Mouse (Mus musculus) fibroblast of lung, adult 2 months (primary cell): ENCODE measurements around the gene Gramd1b.

Experiments used
- DNase-seq: peaks from one replicate; pipeline ENCODE4 v3.0.0-alpha.2; 2011; ENCODE audit warnings: low read depth

Gene Gramd1b

DNA sequence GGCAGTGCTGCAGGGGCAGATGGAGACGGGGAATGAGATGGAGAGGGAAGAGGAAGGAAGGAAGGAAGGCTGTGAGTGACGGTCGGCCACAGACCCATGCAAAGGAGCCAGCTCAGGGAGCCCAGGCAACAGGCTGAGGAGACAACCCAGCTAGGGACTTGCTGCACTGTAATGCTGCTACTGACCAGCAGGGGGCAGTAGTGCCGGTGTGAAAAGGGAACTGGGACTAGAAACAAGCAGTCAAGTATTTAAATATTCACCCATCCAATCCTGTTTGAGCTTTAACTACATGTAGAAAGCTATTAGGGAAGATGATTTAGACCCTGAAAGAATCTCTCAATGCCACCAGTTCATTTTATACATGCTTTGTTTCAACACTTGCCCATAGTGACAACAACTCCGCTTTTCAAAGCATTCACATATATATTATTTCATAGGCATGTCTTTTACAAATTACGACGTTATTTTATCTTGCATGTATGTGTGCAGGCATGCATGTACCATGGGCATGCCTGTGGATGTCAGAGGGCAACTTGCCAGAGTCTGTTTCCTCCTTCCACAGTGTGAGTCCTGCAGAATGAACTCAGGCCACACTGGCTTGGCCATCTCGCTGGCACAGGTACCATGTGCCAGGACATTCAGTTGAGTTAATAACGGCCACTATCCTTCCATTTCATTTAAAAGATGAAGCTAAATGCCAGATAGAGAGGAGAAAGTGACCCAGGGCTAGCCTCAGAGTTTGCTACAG lies 197.4 kb downstream of the Gramd1b start:
- DNase-seq = no peak

DNA sequence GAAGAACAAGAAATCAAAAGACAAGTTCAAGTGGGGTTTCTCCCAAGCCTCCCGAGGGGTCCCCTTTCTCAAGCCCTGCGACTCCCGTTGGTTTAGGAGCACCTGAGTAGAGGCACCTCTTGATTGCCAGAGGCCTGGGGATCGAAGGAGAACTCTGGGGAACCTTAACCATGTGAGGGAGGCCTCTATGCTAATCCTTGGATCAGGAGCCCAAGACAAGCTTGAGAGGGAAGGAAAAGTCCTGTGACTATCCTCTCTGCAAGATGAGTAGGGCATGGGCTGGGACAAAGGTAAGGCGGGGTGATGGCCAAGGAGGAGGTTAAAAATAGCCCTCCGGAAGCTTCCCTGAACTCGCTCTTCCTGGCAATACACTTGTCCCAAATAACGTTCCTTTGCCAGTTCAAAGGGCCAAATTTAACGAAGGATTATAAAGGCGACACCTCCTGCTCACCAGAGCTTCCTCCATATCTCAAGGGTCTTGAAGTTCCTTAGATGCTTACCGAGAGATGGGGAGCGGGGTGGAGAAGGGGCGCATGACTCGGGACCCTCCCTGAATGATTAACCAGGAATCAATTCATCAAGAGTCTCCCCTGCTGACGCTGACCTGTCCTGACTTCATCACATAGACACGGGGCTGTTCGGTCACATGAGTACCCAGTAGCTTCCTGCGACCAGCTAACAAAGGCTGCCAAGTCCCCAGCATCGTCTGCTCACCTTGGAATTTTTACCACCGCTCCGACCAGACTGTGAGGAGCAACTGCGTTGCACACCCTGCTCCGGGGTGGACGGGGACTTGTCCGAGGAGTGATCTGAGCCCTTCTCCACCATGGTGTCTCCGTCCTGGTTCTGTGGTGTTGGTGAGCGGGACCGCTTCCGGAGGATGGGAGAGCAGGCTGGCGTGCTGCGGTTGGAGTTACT lies 198.2 kb downstream of the Gramd1b start:
- DNase-seq = no peak

DNA sequence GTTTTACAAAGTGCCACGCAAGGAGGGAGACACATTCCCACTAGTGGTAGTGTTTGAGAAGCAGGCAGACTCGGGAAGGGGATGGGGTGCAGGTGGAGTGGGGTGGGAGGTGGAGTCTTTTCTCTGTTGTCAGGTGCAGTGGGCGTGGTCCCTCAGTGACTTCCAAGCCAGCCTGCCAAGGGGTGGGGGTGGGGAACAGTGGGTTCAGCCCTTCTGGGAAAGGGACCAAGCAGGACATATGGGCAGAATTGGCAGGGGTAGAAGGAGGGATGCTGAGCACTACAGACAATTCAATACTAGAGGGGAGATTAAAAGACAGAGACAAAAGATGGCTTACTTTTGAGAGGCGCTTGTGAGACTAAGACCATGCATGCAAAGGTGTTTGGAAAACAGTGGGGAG lies 198.9 kb downstream of the Gramd1b start:
- DNase-seq = no peak

DNA sequence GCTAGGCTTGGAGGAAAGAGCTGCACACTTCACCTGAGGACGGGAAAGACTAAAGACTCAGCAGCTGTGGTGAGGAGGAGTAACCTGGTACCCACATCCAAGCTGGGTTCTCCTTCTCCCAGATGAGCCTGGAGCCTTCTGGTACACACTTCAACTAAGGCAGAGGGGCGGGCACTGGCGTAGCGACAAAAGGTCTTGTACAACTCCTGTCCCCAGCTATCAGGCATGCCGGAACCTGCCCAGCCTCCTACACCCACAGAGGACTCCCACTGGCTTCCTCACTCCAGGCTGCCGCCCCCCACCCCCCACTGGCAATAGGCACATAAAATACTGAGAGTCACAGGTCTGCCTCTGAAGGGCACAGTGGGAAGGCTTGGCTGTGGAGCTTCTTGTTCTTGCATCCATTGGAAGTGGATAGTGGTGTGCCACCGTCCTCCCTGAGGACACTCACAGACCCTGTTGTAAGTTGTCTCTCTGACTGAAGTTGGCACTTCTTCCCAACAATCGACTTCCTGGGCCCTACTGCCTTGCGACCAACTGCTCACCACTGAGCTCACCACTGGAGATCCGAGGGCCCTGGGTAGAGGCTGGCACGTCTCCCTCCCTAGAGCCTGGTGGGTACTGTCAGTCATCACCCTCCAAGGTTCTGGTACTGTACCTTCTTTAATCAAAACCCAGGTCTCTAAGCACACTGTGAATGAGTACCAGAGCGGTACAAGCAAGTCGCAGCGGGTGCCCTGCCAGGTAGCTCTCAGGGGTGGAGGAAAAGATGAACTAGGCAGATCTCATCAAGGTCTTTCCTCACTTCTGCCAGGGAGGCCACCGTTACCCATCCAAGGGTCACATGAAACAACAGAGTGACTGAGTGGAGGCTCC lies 199.5 kb downstream of the Gramd1b start:
- DNase-seq = no peak

DNA sequence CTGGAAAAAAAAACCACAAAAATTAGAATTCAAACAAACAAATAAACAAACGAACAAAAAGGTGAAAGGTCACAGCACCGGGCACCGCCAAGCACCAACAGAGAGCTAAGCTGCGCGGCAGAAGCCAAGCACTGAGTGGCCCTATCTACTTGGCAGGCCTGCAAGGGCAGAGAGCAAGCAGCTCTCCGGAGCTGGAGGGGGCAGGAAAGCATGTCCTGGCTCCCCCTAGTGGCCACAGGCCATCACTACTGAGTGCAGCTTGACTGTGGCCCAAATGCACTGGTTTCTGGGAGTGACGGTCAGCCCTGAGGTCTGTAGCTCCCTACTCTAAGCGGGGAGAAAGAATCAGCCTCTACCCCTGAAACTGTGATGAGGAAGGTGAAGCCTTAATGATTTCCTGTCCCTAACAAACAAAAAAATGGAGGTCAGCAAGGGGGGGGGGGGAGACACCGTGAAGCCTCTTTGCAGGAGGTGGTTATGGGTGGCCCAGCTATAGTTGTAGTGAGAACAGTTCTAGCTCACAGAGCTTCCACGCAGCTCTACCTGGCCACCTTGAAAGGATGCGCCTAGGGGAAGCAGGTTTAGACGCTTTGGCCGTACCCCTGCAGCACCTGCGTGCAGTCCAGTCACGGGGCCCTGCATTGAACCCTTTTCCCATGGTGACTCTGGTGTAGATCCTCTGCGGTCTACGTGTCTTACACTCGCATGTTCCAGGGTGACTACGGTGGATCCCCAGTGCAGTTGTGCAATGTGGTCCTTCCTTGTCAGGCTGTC lies 200.4 kb downstream of the Gramd1b start:
- peak; percentile 66 for DNase-seq

- no peak for DNase-seq
These were observed 204.8 kb downstream of the Gramd1b start for GRCm38 (mm10) chr9:40326260-40326915.

- DNase-seq = no peak
These were observed 206.4 kb downstream of the Gramd1b start for GRCm38 (mm10) chr9:40324826-40325225.

DNA sequence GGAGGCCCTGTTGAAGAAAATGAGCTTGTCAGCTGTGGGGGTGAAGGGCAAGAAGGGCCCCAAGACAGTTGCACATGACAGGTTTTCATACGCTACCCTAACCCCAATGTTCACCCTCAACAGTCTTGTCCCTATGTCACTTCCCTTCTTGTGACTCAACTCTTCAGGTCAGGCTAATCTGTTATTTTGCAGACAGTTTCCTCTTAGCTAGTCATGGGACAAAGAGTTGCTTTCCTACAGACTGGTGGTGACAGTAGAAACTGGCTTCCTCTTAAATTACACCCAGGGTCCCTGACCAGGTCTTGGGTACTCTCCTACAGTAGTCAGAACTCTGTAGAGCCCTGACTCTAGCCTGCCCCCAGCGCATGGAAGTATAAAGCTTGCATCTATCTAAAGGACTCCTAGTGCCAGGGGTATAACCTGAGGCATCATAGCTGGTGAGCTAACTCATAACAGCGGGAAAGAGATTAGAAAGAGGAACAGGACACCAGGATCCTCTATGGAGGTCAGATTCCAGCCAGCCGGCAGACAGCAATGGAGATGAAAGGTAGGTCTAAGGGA lies 206.9 kb downstream of the Gramd1b start:
- DNase-seq = no peak

GRCm38 (mm10) chr9:40323773-40324172 lies 207.4 kb downstream of the Gramd1b start:
- DNase-seq = no peak

DNA sequence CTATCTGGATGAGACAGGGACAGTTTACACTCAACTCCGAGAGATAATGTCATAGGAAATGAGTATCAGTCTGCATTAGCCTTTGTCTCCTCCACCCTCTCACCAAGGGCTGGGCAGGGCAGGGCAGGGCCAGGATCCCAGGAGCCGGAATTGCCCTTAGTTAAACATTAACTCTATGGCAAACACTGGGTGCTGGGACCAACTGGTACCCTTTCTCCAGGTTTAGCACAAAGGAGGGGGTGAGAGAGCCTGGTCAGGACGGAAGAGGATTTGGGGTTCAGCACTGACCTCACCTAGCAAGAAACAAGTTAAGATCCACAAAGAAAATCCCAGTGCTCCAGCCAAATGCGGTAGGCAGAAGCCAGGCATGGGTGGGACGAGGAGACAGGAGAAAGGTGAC lies 208.0 kb downstream of the Gramd1b start:
- DNase-seq = no peak

DNA sequence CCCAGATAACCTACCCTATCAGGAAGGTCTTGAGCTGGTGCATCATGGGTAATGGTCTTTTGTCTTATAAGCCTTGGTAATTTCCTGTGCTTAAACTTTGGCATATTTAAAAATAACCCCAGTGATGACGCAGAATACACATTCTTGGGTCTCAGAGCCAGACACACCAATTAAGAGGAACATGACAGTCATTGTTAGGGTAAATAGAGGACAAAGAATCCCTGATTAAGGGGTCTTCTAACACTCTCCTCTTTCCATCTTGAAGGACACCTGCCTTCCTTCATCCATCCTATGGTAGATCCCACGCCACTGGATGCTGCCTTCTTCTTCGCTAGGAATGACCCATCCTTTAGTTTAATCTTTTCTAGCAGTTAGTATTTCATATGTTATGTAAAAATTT lies 208.8 kb downstream of the Gramd1b start:
- DNase-seq = no peak

DNA sequence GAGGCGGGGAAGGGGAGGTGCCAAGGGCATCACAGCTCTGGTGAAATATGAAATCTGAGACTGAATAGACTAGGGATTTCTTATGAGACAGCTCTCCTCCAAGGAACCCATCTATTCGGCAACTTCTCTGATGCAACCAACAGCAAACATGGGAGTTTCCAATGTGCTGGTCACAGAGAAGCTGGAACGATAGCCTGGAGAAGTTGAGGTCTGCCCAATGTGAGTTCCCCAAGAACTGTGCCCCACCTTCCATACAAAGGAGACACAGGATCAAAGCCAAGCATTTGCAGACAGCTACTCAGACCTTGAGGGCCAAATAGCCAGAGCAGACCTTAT lies 209.5 kb downstream of the Gramd1b start:
- DNase-seq = no peak

- peak; percentile 95 for DNase-seq
These were observed 210.1 kb downstream of the Gramd1b start for GRCm38 (mm10) chr9:40320879-40321667.

- no peak for DNase-seq
These were observed 210.8 kb downstream of the Gramd1b start for GRCm38 (mm10) chr9:40320405-40320804.

DNA sequence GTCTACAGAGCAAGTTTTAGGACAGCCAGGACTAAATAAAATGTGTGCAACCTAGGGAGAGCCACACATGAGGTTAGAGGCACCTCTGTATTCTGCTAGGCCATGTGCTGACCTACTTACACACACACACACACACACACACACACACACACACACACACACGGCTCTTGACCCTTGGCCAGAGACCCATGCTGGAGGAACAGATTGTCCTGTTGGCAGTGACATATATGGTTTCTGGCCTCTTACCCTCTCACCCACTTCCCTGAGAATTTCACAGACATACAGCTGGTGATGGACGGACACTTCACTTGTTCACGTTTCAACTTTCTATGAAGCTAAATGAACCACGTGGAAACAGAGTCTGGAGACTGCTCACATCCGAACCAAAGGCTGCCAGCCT lies 212.4 kb downstream of the Gramd1b start:
- no peak for DNase-seq

- peak; percentile 27 for DNase-seq
These were observed 213.4 kb downstream of the Gramd1b start for GRCm38 (mm10) chr9:40317735-40318134.

- peak; percentile 56 for DNase-seq
These were observed 214.1 kb downstream of the Gramd1b start for GRCm38 (mm10) chr9:40316865-40317660.

DNA sequence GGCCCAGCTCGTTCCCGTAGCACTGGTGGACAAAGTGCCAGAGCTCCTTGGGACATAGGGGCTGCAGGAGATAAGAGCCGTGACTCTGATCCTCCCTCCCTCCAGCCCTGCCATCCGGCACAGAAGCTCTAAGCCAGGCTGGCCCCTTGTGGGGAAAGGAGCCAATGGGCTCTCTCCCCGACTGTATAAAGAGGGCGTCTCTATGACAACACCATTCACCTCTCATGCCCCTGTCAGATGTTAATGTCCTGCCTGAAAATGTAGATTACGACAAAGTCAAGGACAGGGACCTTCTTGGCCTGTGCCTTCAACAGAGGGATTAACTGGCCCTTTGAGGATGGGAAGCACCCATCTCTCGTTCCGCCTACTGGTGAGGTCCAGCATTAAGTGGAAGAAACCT lies 219.4 kb downstream of the Gramd1b start:
- DNase-seq = no peak

DNA sequence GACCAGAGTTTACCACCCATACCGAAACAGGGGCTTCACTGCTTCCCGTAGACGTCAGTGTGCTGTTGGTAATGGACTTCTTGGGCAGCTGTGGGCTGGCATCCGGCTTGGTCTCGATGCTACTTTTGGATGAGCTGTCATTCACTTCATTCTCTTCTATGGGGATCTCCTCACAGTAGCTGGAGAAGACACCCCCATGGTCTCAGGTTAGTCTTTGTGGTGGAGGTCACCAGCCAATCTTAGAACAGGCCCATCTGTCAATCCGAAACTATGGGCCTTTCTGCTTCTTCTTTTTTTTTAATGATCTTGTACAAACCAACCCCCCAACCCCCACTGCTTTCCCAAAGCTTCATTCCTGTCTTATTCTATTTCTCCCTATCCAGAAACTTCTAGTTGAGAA lies 221.3 kb downstream of the Gramd1b start:
- DNase-seq = no peak
